Mouse (Mus musculus) thymus, postnatal 4 days (tissue): ENCODE measurements at regions not wholly inside any gene's neighbourhood (a gene's known extent, or its start where the extent isn't known, plus 50 kb on each side); places are given as distances from the start of the nearest gene placed in this dataset.

Source experiments
- DNase-seq: peaks from one replicate; pipeline ENCODE4 v3.0.0; 2021

GRCm38 (mm10) chr2:8628007-8628406 lies 1118.6 kb upstream of the Celf2 start:
- DNase-seq = no peak

DNA sequence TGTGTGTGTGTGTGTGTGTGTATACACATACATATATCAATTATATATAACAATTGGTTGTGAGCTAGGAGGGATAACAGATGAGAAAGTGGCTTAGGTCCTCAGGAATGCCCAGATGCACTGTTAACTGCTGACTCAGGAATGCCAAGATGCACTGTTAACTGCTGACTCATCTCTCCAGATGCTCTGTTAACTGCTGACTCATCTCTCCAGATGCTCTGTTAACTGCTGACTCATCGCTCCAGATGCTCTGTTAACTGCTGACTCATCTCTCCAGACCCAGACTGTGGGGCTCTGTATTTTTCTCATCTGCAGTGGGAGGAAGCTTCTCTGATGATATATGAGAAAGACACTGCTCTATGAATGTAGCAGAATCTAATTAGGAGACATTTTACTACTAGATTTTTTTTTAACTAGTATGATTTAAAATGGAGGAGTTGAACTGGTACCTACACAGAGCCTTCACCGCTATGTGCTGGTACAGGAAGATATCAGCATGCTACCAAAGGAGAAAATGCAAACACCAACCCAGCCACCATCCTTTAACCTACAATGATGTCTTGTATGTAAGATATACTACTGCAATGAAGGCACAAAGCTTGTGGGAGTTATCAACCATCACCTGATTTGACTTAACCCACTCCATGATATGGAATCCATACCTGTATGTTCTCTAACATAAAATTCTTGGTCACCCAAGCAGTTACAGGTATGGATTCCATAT lies 1119.3 kb upstream of the Celf2 start:
- DNase-seq = no peak

- no peak for DNase-seq
These were observed 1128.7 kb upstream of the Celf2 start for GRCm38 (mm10) chr2:8638082-8638481.

DNA sequence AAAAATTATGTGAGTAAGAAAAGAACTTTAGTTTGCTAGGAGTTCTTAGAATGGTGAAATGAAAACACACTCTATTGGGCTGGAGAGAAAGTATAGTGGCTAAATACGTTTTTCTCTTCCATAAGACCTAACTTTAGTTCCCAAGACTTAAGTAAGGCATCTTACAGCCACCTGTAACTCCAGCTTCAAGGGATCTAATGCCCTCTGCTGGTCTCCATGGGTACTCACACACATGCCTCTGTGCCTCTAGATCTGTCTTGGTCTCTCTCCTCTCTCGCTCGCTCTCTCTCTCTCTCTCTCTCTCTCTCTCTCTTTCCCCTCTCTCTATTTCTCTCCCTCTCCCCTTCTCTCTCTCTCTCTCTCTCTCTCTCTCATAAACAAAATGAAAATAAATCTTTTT lies 1129.9 kb upstream of the Celf2 start:
- no peak for DNase-seq

- no peak for DNase-seq
These were observed 1136.1 kb upstream of the Celf2 start for GRCm38 (mm10) chr2:8645463-8645862.

- DNase-seq = no peak
These were observed 1151.2 kb upstream of the Celf2 start for GRCm38 (mm10) chr2:8660544-8660943.

DNA sequence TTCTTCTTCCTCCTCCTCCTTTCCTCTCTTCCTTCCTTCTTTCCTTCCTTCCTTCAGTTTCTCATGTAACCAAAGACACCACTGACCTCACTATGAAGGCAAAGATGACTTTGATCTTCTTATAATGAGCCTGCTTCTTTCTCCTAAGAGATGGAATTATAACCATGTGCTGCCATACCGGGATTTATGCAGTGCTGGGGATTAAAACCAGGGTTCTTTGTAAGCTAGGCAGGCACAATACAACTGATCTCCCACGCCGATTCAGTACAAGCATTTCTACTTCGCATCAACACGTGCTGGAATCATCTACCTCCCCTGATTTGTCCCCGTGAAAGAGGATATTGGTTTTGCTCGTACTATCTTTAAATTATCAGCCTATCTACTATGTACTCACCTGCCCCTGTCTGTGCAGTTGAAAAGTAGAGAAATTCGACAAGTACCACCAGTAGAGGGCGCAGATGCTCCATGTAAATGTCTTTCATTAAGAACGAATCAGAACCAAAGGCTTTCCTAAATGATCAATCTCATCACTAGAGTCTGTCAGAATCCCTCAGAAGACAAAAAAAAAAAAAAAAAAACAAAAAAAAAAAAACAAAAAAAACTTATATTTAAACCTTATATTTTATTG lies 1164.5 kb upstream of the Celf2 start:
- DNase-seq = peak; percentile 82

DNA sequence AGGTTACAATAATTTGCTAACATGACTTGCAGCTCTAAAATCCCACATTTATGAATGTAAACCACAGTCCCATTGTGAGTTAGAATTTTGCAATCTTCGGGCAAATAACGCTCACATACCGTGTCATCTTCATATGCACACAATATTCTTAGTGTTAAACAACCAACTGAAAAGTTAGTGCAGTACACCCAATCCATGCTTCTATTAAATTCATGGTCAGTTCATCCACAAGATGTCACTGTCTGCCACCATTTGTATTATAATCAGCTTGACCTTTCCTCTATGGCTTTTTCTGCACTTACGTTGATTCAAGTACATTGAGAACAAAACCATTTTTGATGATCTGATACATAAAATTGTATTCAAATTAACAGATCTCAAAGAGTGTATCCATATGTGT lies 1166.2 kb upstream of the Celf2 start:
- DNase-seq = no peak

- DNase-seq = peak; percentile 64
These were observed 1167.2 kb upstream of the Celf2 start for GRCm38 (mm10) chr2:8676546-8676945.

GRCm38 (mm10) chr2:8690846-8691643 lies 1181.7 kb upstream of the Celf2 start:
- DNase-seq = no peak

DNA sequence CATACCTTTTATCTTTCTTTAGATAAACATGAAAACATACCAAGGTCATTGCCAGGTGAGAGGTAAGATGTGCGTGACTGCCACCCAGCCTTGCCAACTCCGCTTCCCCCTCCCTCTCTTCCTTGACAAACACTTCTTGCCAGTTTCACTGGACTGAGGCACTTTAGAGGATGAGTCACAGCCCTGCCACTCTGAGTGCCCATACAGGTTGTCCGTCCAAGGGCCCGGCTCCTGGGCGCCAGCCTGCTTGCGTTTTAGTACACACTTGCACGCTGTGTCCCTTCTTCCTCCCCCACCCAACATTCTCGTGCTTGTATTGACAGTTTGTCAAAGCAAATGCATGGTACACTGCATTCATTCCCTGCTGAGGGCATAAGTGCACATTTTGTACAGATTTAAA lies 1151.7 kb upstream of the 4930412O13Rik start:
- no peak for DNase-seq

DNA sequence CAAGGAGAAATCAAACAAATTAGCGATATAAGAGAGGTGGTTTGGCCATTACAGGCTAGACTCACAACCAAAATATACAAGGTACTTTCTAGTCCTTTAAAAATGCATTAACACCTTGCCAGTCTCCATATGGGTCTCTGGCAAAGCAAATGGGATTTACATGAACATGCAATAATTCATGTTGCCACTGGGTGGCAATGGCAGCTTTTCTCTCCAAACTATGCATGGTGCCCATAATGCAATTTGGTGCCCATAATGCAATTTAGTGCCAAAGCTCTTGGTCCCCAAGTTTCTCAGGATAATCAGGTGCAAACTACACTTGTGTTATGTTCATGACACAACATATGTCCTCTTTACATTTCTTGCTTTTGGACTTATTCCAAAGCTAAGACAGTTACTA lies 1126.9 kb upstream of the 4930412O13Rik start:
- DNase-seq = peak; percentile 62

DNA sequence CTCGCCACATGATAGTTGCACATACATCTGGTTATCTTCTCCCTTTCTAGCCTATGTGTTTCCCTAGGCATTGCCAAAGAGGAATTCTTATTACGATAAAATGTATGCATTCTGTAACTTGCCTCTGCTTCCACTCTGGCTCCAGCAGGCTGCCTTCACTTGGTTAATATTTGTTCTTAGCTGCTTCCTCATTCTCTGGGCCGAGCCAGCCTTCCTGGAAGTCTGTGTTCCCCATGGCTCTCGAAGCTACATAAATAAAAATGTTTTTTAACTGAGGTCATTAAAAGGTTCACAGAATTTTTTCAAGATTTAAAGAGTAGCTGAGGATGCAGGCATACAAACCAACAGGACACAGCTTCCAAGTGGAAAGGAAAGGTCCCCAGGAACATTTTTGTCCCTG lies 1124.5 kb upstream of the 4930412O13Rik start:
- DNase-seq = no peak

DNA sequence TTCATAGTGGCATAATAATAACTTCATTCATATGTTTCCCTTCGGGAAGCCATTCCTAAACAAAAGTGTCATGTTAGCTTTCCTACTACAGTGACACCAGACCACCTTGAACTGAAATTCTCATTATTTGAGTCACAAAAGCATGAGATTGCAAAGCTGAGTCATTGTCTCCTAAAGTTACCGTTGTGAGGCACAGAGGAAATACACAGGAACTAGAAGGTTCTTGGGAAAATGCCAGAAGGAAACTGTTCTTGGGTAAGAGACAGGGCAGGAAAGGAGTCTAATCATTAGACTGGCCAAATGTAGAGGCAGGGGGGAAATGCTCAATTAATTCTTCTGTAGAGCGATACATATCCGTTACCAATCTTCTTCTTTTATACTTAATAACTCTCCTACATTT lies 1110.4 kb upstream of the 4930412O13Rik start:
- no peak for DNase-seq

DNA sequence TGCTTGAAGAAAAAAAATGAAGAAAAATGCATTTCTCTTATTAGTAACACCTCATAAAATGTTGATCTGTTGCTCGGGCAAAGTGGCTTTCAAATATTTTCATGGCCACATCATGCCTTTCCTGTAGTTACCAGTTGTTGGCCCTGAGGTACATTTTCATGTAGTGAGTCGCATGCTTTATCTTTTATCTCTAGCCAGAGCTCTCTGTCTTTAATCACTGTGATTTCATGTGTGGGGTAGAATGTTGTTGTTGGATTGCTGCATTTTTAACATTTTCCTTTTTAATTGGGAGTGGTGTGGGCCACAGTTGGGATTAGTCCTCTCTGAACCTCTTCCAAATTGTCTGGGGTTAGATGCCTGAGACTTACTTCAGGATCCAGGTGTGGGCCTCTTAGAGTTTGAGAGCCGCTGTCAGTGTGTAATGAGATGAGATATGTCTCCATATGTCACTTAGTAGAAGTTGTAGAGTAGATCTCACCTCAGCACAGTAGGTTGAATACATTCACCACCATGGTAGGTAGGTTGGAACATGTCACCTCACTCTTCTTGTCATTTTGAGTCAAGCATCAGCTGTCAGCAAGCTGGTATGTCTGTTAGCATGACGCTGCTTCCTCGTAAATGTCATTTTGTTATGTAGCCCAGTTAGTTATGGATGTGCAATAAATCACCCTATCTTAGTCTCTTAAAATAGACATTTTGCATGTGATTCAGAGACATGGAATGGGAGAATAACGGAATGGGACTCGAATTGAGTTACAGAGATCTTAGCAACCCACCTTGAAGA lies 1099.7 kb upstream of the 4930412O13Rik start:
- no peak for DNase-seq

DNA sequence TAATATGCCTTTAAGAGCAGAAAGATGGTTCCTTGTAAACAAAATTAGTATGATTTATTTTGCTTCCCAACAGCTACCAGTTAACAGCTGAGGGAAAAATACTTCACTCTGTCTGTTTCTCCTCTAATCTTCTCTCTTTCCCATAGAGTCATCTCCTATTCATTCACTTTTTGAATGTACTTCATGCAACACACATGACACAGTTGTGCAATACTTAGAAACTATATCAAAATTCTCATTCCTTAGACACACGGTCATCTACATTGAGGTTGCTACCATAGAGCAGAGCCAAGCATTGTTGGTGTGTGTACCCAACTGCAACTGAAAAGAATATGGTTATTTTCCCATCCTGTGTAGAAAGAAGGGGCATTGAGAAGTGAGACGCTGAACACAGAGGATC lies 1098.8 kb upstream of the 4930412O13Rik start:
- no peak for DNase-seq

DNA sequence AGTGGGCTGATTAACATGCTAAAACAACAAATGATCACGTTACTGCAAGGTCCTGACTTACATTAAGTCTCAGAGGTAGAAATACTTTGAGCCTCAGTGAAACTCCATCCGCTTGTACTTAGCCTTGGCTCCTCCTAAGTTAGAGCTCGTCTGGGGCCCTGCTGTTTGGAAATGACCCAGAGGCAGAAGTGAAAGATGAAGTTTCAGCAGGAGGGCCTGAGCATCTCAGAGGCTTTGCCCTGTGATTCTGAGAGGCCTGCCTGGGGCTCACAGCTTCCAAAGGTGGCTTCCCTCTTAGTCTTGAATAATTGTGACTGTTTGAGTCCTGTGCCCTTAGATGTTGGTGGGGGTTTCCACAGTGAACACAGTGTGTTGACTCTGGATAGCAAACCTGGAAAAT lies 1079.0 kb upstream of the 4930412O13Rik start:
- DNase-seq = no peak

GRCm38 (mm10) chr2:8809609-8810008 lies 1071.4 kb upstream of the 4930412O13Rik start:
- DNase-seq = no peak

DNA sequence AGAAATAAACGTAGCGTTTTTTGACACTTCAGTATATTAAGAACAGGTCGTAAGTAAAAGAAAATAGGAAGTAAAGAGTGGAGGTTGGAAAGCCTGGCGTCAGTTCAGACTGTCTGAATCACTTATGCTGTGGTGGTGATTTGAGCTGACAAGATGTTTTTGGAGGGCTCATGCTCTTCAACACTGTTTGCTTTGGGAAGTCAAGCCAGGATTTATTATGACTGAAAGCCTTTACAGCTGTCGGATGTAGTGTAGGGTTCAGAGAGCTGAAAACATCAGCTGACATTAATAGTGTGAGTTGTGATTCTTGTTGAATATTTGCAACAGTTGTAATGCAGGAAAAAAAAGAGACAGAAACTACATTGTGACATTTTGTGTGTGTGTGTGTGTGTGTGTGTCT lies 1062.9 kb upstream of the 4930412O13Rik start:
- DNase-seq = no peak

DNA sequence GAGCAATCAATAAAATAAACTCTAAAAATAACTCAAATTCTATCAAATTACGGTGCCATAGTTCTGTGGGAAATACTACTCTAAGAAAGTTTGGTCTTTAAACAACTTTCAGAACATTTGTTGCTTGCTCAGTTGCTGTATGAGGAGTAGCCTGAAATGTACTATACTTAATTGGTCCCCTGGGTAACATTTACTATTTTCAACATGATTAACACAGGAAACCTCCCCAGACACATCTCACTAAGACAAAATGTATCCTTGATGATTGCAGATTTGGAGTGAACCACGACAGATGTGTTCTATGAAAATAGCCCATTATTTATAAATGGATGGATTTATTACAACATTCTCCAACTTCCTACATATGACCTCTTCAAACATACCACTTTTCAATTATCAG lies 1055.6 kb upstream of the 4930412O13Rik start:
- DNase-seq = no peak
